Comparison of ENCODE assay signal across 9 mouse cellular contexts in the genomic region with DNA sequence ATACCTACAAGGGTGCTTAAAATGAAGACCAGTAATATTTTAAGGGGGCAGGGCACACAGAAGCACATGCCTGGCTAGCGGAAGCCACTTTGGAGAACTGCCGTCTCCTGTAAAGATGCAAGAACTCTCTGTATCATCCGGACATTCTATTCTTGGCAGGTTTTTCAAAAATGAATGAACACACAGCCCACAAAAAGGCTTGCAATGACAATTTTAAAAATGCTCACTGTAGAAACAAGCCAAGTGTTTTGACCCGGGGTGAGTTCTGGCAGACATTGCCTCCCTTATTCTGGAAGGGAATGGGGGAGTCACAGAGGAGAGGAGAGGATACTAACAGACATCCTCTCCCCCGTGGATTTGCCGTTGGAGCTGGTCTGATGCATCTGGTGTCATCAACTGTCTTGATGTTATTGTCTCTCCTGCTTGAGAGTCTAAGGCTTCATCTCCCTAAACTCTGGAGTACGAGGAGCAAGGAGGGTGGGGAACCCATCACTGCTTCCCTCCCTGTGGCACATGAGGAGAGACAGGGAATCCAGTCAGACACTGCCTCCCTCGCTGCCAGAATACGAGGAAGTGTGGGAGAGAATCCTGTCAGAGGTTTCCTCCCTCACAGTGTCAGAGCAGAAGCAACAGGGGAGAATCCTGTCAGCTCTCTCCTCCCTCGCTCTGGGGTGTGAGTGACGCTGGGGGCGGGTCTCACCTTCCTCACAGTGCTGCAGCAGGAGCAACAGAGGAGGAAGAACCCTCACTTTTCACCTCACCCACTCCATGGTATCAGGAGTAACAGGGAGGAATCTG. TPM values are rescaled to one million over a fixed set of nuclear protein-coding genes. Genes with fewer than 3 reads are reported as not detected.
DNase-seq lines count a peak whose midpoint lies in the region; ATAC-seq lines count a peak whose summit lies in the region.
"Had no signal": no experiment of that assay in that cellular context is flagged by ENCODE, and none has a peak within 500 bp of the region (broad histone marks: within the 10 kb centered on the region; RNA-seq: fewer than 3 reads in every experiment).

No protein-coding gene starts in this region.

- H3K9me3 ChIP-seq in forebrain, embryonic 16.5 days (ENCODE audit: control insufficient read depth, low read length): no peaks in the 10 kb centered on the region
- H3K9me3 ChIP-seq in forebrain, embryonic 12.5 days: no peaks in the 10 kb centered on the region
- H3K9me3 ChIP-seq in midbrain, embryonic 11.5 days (ENCODE audit: control insufficient read depth, low read length): no peaks in the 10 kb centered on the region
- H3K9me3 ChIP-seq in midbrain, embryonic 10.5 days (replicated peaks): no peaks in the 10 kb centered on the region
- H3K9me3 ChIP-seq: embryonic facial prominence, embryonic 15.5 days had no signal

- intact Hi-C loops in heart, postnatal 10 days (cut with DNase I): no loop called here

- H3K27me3 ChIP-seq in forebrain, embryonic 16.5 days (replicated peaks; ENCODE audit: control insufficient read depth, insufficient read depth, low read length): no peaks in the 10 kb centered on the region
- no peaks in the 10 kb centered on the region for H3K27me3 ChIP-seq in forebrain, embryonic 12.5 days
- H3K27me3 ChIP-seq in midbrain, embryonic 11.5 days (ENCODE audit: control insufficient read depth, insufficient read depth, low read length): no peaks in the 10 kb centered on the region
- H3K27me3 ChIP-seq in midbrain, embryonic 10.5 days (ENCODE audit: low read depth, poor library complexity, severe bottlenecking): peaks cover 5% of the 10 kb centered on the region; the same call in 1 of the 2 replicates

- no peak overlapping the region for H3K9ac ChIP-seq in forebrain, embryonic 16.5 days (replicated peaks; ENCODE audit: low read depth, low read length)
- no peak overlapping the region for H3K9ac ChIP-seq in forebrain, embryonic 12.5 days
- no peak overlapping the region for H3K9ac ChIP-seq in midbrain, embryonic 11.5 days (ENCODE audit: low read length)
- H3K9ac ChIP-seq: embryonic facial prominence, embryonic 15.5 days had no signal

- H3K4me2 ChIP-seq in forebrain, embryonic 16.5 days (ENCODE audit: low read length): no peak overlapping the region
- H3K4me2 ChIP-seq in forebrain, embryonic 12.5 days: no peak overlapping the region
- H3K4me2 ChIP-seq in midbrain, embryonic 11.5 days: no peak overlapping the region
- H3K4me2 ChIP-seq: embryonic facial prominence, embryonic 15.5 days had no signal

- peaks cover 8% of the 10 kb centered on the region for H3K4me1 ChIP-seq in forebrain, embryonic 16.5 days (replicated peaks; ENCODE audit: control insufficient read depth, insufficient read depth, low read length)
- H3K4me1 ChIP-seq in forebrain, embryonic 12.5 days: no peaks in the 10 kb centered on the region
- H3K4me1 ChIP-seq in midbrain, embryonic 11.5 days (ENCODE audit: control insufficient read depth, insufficient read depth, low read length): no peaks in the 10 kb centered on the region
- H3K4me1 ChIP-seq in midbrain, embryonic 10.5 days: no peaks in the 10 kb centered on the region; the same call in 1 of the 2 replicates

- no peak overlapping the region for H3K4me3 ChIP-seq in forebrain, embryonic 16.5 days (replicated peaks; ENCODE audit: low read length)
- no peak overlapping the region for H3K4me3 ChIP-seq in forebrain, embryonic 12.5 days (replicated peaks)
- H3K4me3 ChIP-seq in midbrain, embryonic 11.5 days (ENCODE audit: low read depth, low read length): no peak overlapping the region
- no peak overlapping the region for H3K4me3 ChIP-seq in midbrain, embryonic 10.5 days
- H3K4me3 ChIP-seq: embryonic facial prominence, embryonic 15.5 days had no signal

- H3K27ac ChIP-seq in forebrain, embryonic 16.5 days (ENCODE audit: low read length): no peak overlapping the region
- no peak overlapping the region for H3K27ac ChIP-seq in forebrain, embryonic 12.5 days
- no peak overlapping the region for H3K27ac ChIP-seq in midbrain, embryonic 11.5 days (ENCODE audit: low read depth, low read length)
- H3K27ac ChIP-seq in midbrain, embryonic 10.5 days (replicated peaks): no peak overlapping the region
- H3K27ac ChIP-seq: embryonic facial prominence, embryonic 15.5 days had no signal

- no peaks in the 10 kb centered on the region for H3K36me3 ChIP-seq in forebrain, embryonic 16.5 days (ENCODE audit: control insufficient read depth, insufficient read depth)
- H3K36me3 ChIP-seq in forebrain, embryonic 12.5 days (replicated peaks): no peaks in the 10 kb centered on the region
- no peaks in the 10 kb centered on the region for H3K36me3 ChIP-seq in midbrain, embryonic 11.5 days (ENCODE audit: control insufficient read depth, insufficient read depth, low read length)
- no peaks in the 10 kb centered on the region for H3K36me3 ChIP-seq in midbrain, embryonic 10.5 days
- H3K36me3 ChIP-seq: embryonic facial prominence, embryonic 15.5 days had no signal

- ATAC-seq in forebrain, embryonic 16.5 days: peak; percentile 85
- no peak for ATAC-seq in forebrain, embryonic 12.5 days (ENCODE audit: low FRiP score)
- no peak for ATAC-seq in midbrain, embryonic 11.5 days (ENCODE audit: low FRiP score)
- no peak for ATAC-seq in megakaryocyte progenitor cell, adult 5-6 weeks (replicated peaks; ENCODE audit: poor library complexity)

- 30% methylated on average over 12 of the region's 12 CpGs for WGBS in forebrain, embryonic 16.5 days
- WGBS in forebrain, embryonic 12.5 days: 38% methylated on average over 12 of the region's 12 CpGs
- 37% methylated on average over 12 of the region's 12 CpGs for WGBS in midbrain, embryonic 11.5 days
- WGBS in midbrain, embryonic 10.5 days: 41% methylated on average over 12 of the region's 12 CpGs

- DNase-seq in midbrain, embryonic 11.5 days (ENCODE audit: low spot score, missing footprints): peak; percentile 68
- no peak for DNase-seq in midbrain, embryonic 10.5 days (ENCODE audit: low spot score)
- peak; percentile 16 to 19 for DNase-seq in heart, postnatal 10 days
- DNase-seq in right cerebral cortex, postnatal 10 days (ENCODE audit: low spot score in 2 of 2): peak; percentile 74 to 78
- DNase-seq in lung, postnatal 36 days: no peak

RNA-seq across cellular contexts. Expression of a gene that starts 54.3 kb away (rescaled TPM):
- 13.9 and 15.5 TPM in 2 replicates for polyA plus RNA-seq in forebrain, embryonic 16.5 days (2015; fragmentation: Nextera tagmentation; extraction: Ambion mirVana)
- polyA plus RNA-seq in forebrain, embryonic 12.5 days (2016; fragmentation: Nextera tagmentation; extraction: Ambion mirVana): 3.6 and 6.0 TPM in 2 replicates
- 5.0 and 5.8 TPM in 2 replicates for polyA plus RNA-seq in midbrain, embryonic 11.5 days (2014; fragmentation: Nextera tagmentation; extraction: Ambion mirVana)
- polyA plus RNA-seq in midbrain, embryonic 10.5 days (2016; fragmentation: Nextera tagmentation; extraction: Ambion mirVana): 3.4 and 7.3 TPM in 2 replicates
- not detected for total RNA-seq in heart, postnatal 10 days (2021)
- total RNA-seq in megakaryocyte progenitor cell, adult 5-6 weeks (2015): 0.39 TPM in 1 of 2 replicates, not detected in the other
- 0.12 TPM in 1 of 2 replicates, not detected in the other for total RNA-seq in megakaryocyte progenitor cell, adult 5-6 weeks (2017)

RNA-seq across cellular contexts. Expression of a gene that starts 54.7 kb away (rescaled TPM):
- 49.6 and 53.9 TPM in 2 replicates for polyA plus RNA-seq in forebrain, embryonic 16.5 days (2015; fragmentation: Nextera tagmentation; extraction: Ambion mirVana)
- 58.3 and 61.1 TPM in 2 replicates for polyA plus RNA-seq in forebrain, embryonic 12.5 days (2016; fragmentation: Nextera tagmentation; extraction: Ambion mirVana)
- 54.7 and 55.6 TPM in 2 replicates for polyA plus RNA-seq in midbrain, embryonic 11.5 days (2014; fragmentation: Nextera tagmentation; extraction: Ambion mirVana)
- polyA plus RNA-seq in midbrain, embryonic 10.5 days (2016; fragmentation: Nextera tagmentation; extraction: Ambion mirVana): 77.7 and 91.9 TPM in 2 replicates
- 10 to 100 TPM; 14.4 to 16.5 TPM for total RNA-seq in heart, postnatal 10 days (2021)
- 33.4 and 34.3 TPM in 2 replicates for total RNA-seq in megakaryocyte progenitor cell, adult 5-6 weeks (2015)
- 39.2 and 39.3 TPM in 2 replicates for total RNA-seq in megakaryocyte progenitor cell, adult 5-6 weeks (2017)

RNA-seq across cellular contexts. Expression of a gene that starts 54.8 kb away (rescaled TPM):
- 17.8 and 23.2 TPM in 2 replicates for polyA plus RNA-seq in forebrain, embryonic 16.5 days (2015; fragmentation: Nextera tagmentation; extraction: Ambion mirVana)
- 31.7 and 33.8 TPM in 2 replicates for polyA plus RNA-seq in forebrain, embryonic 12.5 days (2016; fragmentation: Nextera tagmentation; extraction: Ambion mirVana)
- polyA plus RNA-seq in midbrain, embryonic 11.5 days (2014; fragmentation: Nextera tagmentation; extraction: Ambion mirVana): 32.2 and 33.0 TPM in 2 replicates
- polyA plus RNA-seq in midbrain, embryonic 10.5 days (2016; fragmentation: Nextera tagmentation; extraction: Ambion mirVana): 31.0 and 33.1 TPM in 2 replicates
- total RNA-seq in heart, postnatal 10 days (2021): 10 to 100 TPM; 10.5 to 12.2 TPM
- 15.9 and 19.0 TPM in 2 replicates for total RNA-seq in megakaryocyte progenitor cell, adult 5-6 weeks (2015)
- 8.3 and 9.5 TPM in 2 replicates for total RNA-seq in megakaryocyte progenitor cell, adult 5-6 weeks (2017)

Comparison
In these comparisons a context has a peak if more than half of its experiments do, and no peak if none do; other contexts are left out.
1. DNase-seq: peak in midbrain, embryonic 11.5 days (single experiment), heart, postnatal 10 days (2 of 2) and right cerebral cortex, postnatal 10 days (2 of 2); none in midbrain, embryonic 10.5 days (single experiment) and lung, postnatal 36 days (single experiment).